Mouse (Mus musculus): Measurements from ENCODE around the gene Lyve1. TPM values are rescaled to one million over a fixed set of nuclear protein-coding genes. Genes with fewer than 3 reads are reported as not detected.

Gene Lyve1
- polyA plus RNA-seq, 1 experiment from 2014 or later: 1.7 TPM

- Histone ChIP-seq H3K36me3 (peaks cover 17% of the 10 kb centered on the region), H3K9me3 (no peaks in the 10 kb centered on the region), H3K4me1 (replicated peaks) (peaks cover 10% of the 10 kb centered on the region; the same call in 1 of the 2 replicates), H3K4me3 (no peak overlapping the region), H3K27me3 (ENCODE audit: insufficient read depth, poor library complexity, severe bottlenecking) (no peaks in the 10 kb centered on the region), H3K27ac (no peak overlapping the region)
- DNase-seq (ENCODE audit: low spot score): no peak
- WGBS: 91% methylated on average over 11 of the region's 11 CpGs
These were observed 44.2 kb downstream of the Lyve1 start for GRCm38 (mm10) chr7:110818787-110819350.

GRCm38 (mm10) chr7:110818206-110818605 lies 44.8 kb downstream of the Lyve1 start:
- DNase-seq (ENCODE audit: low spot score): no peak
- H3K27ac ChIP-seq: no peak overlapping the region
- WGBS: 81% methylated on average over 6 of the region's 6 CpGs
- peaks cover 10% of the 10 kb centered on the region; the same call in 1 of the 2 replicates for H3K4me1 ChIP-seq (replicated peaks)
- no peaks in the 10 kb centered on the region for H3K9me3 ChIP-seq
- H3K27me3 ChIP-seq (ENCODE audit: insufficient read depth, poor library complexity, severe bottlenecking): no peaks in the 10 kb centered on the region
- H3K4me3 ChIP-seq: no peak overlapping the region
- H3K36me3 ChIP-seq: peaks cover 11% of the 10 kb centered on the region

GRCm38 (mm10) chr7:110816037-110816436 lies 47.0 kb downstream of the Lyve1 start:
- 71% methylated on average over 5 of the region's 5 CpGs for WGBS
- Histone ChIP-seq H3K4me3 (no peak overlapping the region), H3K9me3 (no peaks in the 10 kb centered on the region), H3K27me3 (ENCODE audit: insufficient read depth, poor library complexity, severe bottlenecking) (no peaks in the 10 kb centered on the region), H3K36me3 (peaks cover 9% of the 10 kb centered on the region; the same call in 1 of the 2 replicates), H3K27ac (no peak overlapping the region), H3K4me1 (replicated peaks) (peaks cover 2% of the 10 kb centered on the region; the same call in 1 of the 2 replicates)
- DNase-seq (ENCODE audit: low spot score): no peak

- no peaks in the 10 kb centered on the region for H3K27me3 ChIP-seq (ENCODE audit: insufficient read depth, poor library complexity, severe bottlenecking)
- H3K9me3 ChIP-seq: no peaks in the 10 kb centered on the region
- no peak for DNase-seq (ENCODE audit: low spot score)
- H3K36me3 ChIP-seq: peaks cover 9% of the 10 kb centered on the region; the same call in 1 of the 2 replicates
- no peak overlapping the region for H3K4me3 ChIP-seq
- H3K4me1 ChIP-seq (replicated peaks): no peaks in the 10 kb centered on the region
- no peak overlapping the region for H3K27ac ChIP-seq
- 94% methylated on average over 1 of the region's 1 CpGs for WGBS
These were observed 49.1 kb downstream of the Lyve1 start for GRCm38 (mm10) chr7:110813983-110814382.

GRCm38 (mm10) chr7:110811529-110811928 lies 51.5 kb downstream of the Lyve1 start:
- Histone ChIP-seq H3K4me1 (replicated peaks) (no peaks in the 10 kb centered on the region), H3K4me3 (no peak overlapping the region), H3K27ac (no peak overlapping the region), H3K36me3 (peaks cover 9% of the 10 kb centered on the region; the same call in 1 of the 2 replicates), H3K27me3 (ENCODE audit: insufficient read depth, poor library complexity, severe bottlenecking) (no peaks in the 10 kb centered on the region), H3K9me3 (no peaks in the 10 kb centered on the region)
- 85% methylated on average over 5 of the region's 5 CpGs for WGBS
- no peak for DNase-seq (ENCODE audit: low spot score)

- Histone ChIP-seq H3K9me3 (no peaks in the 10 kb centered on the region), H3K36me3 (peaks cover 9% of the 10 kb centered on the region; the same call in 1 of the 2 replicates), H3K4me3 (no peak overlapping the region), H3K27ac (no peak overlapping the region), H3K4me1 (replicated peaks) (no peaks in the 10 kb centered on the region), H3K27me3 (ENCODE audit: insufficient read depth, poor library complexity, severe bottlenecking) (no peaks in the 10 kb centered on the region)
- DNase-seq (ENCODE audit: low spot score): no peak
- 91% methylated on average over 8 of the region's 8 CpGs for WGBS
These were observed 52.0 kb downstream of the Lyve1 start for GRCm38 (mm10) chr7:110810995-110811394.

GRCm38 (mm10) chr7:110809585-110810557 lies 53.2 kb downstream of the Lyve1 start:
- Histone ChIP-seq H3K9me3 (no peaks in the 10 kb centered on the region), H3K27ac (no peak overlapping the region), H3K36me3 (peaks cover 9% of the 10 kb centered on the region; the same call in 1 of the 2 replicates), H3K4me1 (replicated peaks) (0 out of 2 replicates have a peak, but pooled peaks cover 6% of the 10 kb centered on the region), H3K4me3 (no peak overlapping the region), H3K27me3 (ENCODE audit: insufficient read depth, poor library complexity, severe bottlenecking) (no peaks in the 10 kb centered on the region)
- WGBS: 83% methylated on average over 18 of the region's 18 CpGs
- DNase-seq (ENCODE audit: low spot score): no peak

- Histone ChIP-seq H3K27me3 (ENCODE audit: insufficient read depth, poor library complexity, severe bottlenecking) (no peaks in the 10 kb centered on the region), H3K4me1 (replicated peaks) (0 out of 2 replicates have a peak, but pooled peaks cover 6% of the 10 kb centered on the region), H3K9me3 (no peaks in the 10 kb centered on the region), H3K36me3 (peaks cover 9% of the 10 kb centered on the region; the same call in 1 of the 2 replicates), H3K27ac (no peak overlapping the region), H3K4me3 (no peak overlapping the region)
- DNase-seq (ENCODE audit: low spot score): no peak
- 42% methylated on average over 3 of the region's 3 CpGs for WGBS
These were observed 54.1 kb downstream of the Lyve1 start for GRCm38 (mm10) chr7:110808962-110809361.

GRCm38 (mm10) chr7:110807460-110808030 lies 55.5 kb downstream of the Lyve1 start:
- 0 out of 2 replicates have a peak, but pooled peaks cover 6% of the 10 kb centered on the region for H3K4me1 ChIP-seq (replicated peaks)
- no peaks in the 10 kb centered on the region for H3K27me3 ChIP-seq (ENCODE audit: insufficient read depth, poor library complexity, severe bottlenecking)
- no peak overlapping the region for H3K27ac ChIP-seq
- 91% methylated on average over 13 of the region's 13 CpGs for WGBS
- H3K9me3 ChIP-seq: no peaks in the 10 kb centered on the region
- H3K4me3 ChIP-seq: no peak overlapping the region
- peaks cover 3% of the 10 kb centered on the region; the same call in 1 of the 2 replicates for H3K36me3 ChIP-seq
- DNase-seq (ENCODE audit: low spot score): no peak

- Histone ChIP-seq H3K27me3 (ENCODE audit: insufficient read depth, poor library complexity, severe bottlenecking) (no peaks in the 10 kb centered on the region), H3K9me3 (no peaks in the 10 kb centered on the region), H3K4me1 (replicated peaks) (peaks cover 9% of the 10 kb centered on the region; the same call in 1 of the 2 replicates), H3K27ac (no peak overlapping the region), H3K36me3 (no peaks in the 10 kb centered on the region), H3K4me3 (no peak overlapping the region)
- DNase-seq (ENCODE audit: low spot score): no peak
- WGBS: 83% methylated on average over 3 of the region's 3 CpGs
These were observed 58.8 kb downstream of the Lyve1 start for GRCm38 (mm10) chr7:110804266-110804665.

- 91% methylated on average over 10 of the region's 10 CpGs for WGBS
- no peak for DNase-seq (ENCODE audit: low spot score)
- H3K4me3 ChIP-seq: no peak overlapping the region
- H3K27me3 ChIP-seq (ENCODE audit: insufficient read depth, poor library complexity, severe bottlenecking): no peaks in the 10 kb centered on the region
- no peak overlapping the region for H3K27ac ChIP-seq
- H3K4me1 ChIP-seq (replicated peaks): peaks cover 18% of the 10 kb centered on the region
- H3K36me3 ChIP-seq: no peaks in the 10 kb centered on the region
- H3K9me3 ChIP-seq: no peaks in the 10 kb centered on the region
These were observed 59.9 kb downstream of the Lyve1 start for GRCm38 (mm10) chr7:110803131-110803530.

GRCm38 (mm10) chr7:110801028-110801427 lies 62.0 kb downstream of the Lyve1 start:
- 1% methylated on average over 4 of the region's 4 CpGs for WGBS
- Histone ChIP-seq H3K27ac (no peak overlapping the region), H3K9me3 (no peaks in the 10 kb centered on the region), H3K27me3 (ENCODE audit: insufficient read depth, poor library complexity, severe bottlenecking) (no peaks in the 10 kb centered on the region), H3K4me3 (no peak overlapping the region), H3K4me1 (replicated peaks) (peaks cover 31% of the 10 kb centered on the region), H3K36me3 (no peaks in the 10 kb centered on the region)
- peak; percentile 80 for DNase-seq (ENCODE audit: low spot score)

Data from hindbrain, embryonic 10.5 days (tissue).